Comparison of ENCODE assay signal across 20 mouse cellular contexts in the genomic region with DNA sequence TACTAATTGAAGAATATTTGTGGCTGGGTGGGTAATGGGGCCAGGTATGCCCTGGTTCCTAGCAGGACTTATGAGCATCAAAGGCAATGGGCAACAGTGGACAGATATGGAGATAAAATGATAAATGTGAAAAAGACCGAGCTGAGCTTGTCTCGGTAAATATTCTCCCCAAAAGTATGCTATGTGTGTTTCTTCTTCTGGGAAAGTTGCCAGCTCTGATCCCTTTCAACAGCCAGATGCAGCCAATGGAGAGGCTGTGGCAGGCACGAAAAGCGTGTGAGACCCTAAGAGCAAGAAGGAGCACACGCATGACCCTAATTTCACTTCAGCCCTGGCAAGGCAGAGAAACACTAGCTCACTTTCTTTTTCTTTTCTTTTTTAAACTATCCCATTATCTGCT. TPM values are rescaled to one million over a fixed set of nuclear protein-coding genes. Genes with fewer than 3 reads are reported as not detected.
DNase-seq lines count a peak whose midpoint lies in the region; ATAC-seq and TF ChIP-seq lines count a peak whose summit lies in the region.
"Had no signal": no experiment of that assay in that cellular context is flagged by ENCODE, and none has a peak within 500 bp of the region (broad histone marks: within the 10 kb centered on the region; RNA-seq: fewer than 3 reads in every experiment).

No protein-coding gene starts in this region.

- WGBS in forebrain, postnatal 0 days = 22% methylated on average over 5 of the region's 5 CpGs
- 96% methylated on average over 5 of the region's 5 CpGs for WGBS in forebrain, embryonic 10.5 days

- H3K27ac ChIP-seq in forebrain, postnatal 0 days (ENCODE audit: low read depth, low read length) = no peak overlapping the region
- no peak overlapping the region for H3K27ac ChIP-seq in forebrain, embryonic 10.5 days
- H3K27ac ChIP-seq: liver, embryonic 14.5 days; neural tube, embryonic 13.5 days had no signal

- TF ChIP-seq CTCF in forebrain, postnatal 0 days (IDR thresholded peaks at IDR 0.05; ENCODE audit: low read depth) = no peak

- no peaks in the 10 kb centered on the region for H3K9me3 ChIP-seq in forebrain, postnatal 0 days (ENCODE audit: low read length)
- no peaks in the 10 kb centered on the region for H3K9me3 ChIP-seq in forebrain, embryonic 10.5 days
- H3K9me3 ChIP-seq: heart, embryonic 12.5 days; megakaryocyte, embryonic 14.5 days; neural tube, embryonic 13.5 days had no signal

- no peak for ATAC-seq in forebrain, postnatal 0 days
- ATAC-seq: activated CD4-positive, CD25-positive, alpha-beta regulatory T cell, adult 4 months; Patski had no signal

- DNase-seq in forebrain, postnatal 0 days = peak; percentile 25
- no peak for DNase-seq in forebrain, embryonic 10.5 days (ENCODE audit: extremely low spot score, low spot score)
- DNase-seq in left cerebral cortex, postnatal 14 days (ENCODE audit: low spot score in 2 of 2) = peak; percentile 52 to 57
- DNase-seq in left cerebral cortex, adult 11 months (ENCODE audit: low spot score) = no peak
- peak; percentile 40 to 54 for DNase-seq in right cerebral cortex, postnatal 10 days (ENCODE audit: low spot score in 2 of 2)
- no peak for DNase-seq in right cerebral cortex, postnatal 25 days
- DNase-seq in thymus, postnatal 4 days = no peak
- DNase-seq: adrenal gland, postnatal 14 days; B cell, adult 2 months; heart, postnatal 4 days; kidney, adult 8-10 months; kidney, postnatal 25 days; layer of hippocampus, adult 9-11 months; lung, postnatal 10 days had no signal

- no peak overlapping the region for H3K4me2 ChIP-seq in forebrain, postnatal 0 days (ENCODE audit: low read depth)
- H3K4me2 ChIP-seq: heart, embryonic 12.5 days; neural tube, embryonic 13.5 days had no signal

- H3K36me3 ChIP-seq in forebrain, postnatal 0 days (ENCODE audit: insufficient read depth) = 0 out of 2 replicates have a peak, but pooled peaks cover 3% of the 10 kb centered on the region
- peaks cover 38% of the 10 kb centered on the region for H3K36me3 ChIP-seq in forebrain, embryonic 10.5 days (replicated peaks)
- H3K36me3 ChIP-seq: heart, embryonic 12.5 days had no signal

- no peaks in the 10 kb centered on the region for H3K27me3 ChIP-seq in forebrain, postnatal 0 days (ENCODE audit: insufficient read depth, low read length)
- H3K27me3 ChIP-seq in forebrain, embryonic 10.5 days (ENCODE audit: poor library complexity, severe bottlenecking) = no peaks in the 10 kb centered on the region
- H3K27me3 ChIP-seq: heart, embryonic 12.5 days; megakaryocyte, embryonic 14.5 days; neural tube, embryonic 13.5 days; Patski had no signal

- no peak overlapping the region for H3K4me3 ChIP-seq in forebrain, postnatal 0 days (ENCODE audit: low read depth, low read length)
- no peak overlapping the region for H3K4me3 ChIP-seq in forebrain, embryonic 10.5 days
- H3K4me3 ChIP-seq: heart, embryonic 12.5 days; megakaryocyte, embryonic 14.5 days; neural tube, embryonic 13.5 days had no signal

- H3K4me1 ChIP-seq in forebrain, postnatal 0 days (ENCODE audit: insufficient read depth) = peaks cover 5% of the 10 kb centered on the region; the same call in 1 of the 2 replicates
- H3K4me1 ChIP-seq in forebrain, embryonic 10.5 days = peaks cover 15% of the 10 kb centered on the region

- intact Hi-C loops in left cerebral cortex, postnatal 14 days (cut with DNase I) = loop anchor here (5.0 kb wide), 1 partner anchor 49 kb away; no protein-coding TSS in a partner anchor

- no peak overlapping the region for H3K9ac ChIP-seq in forebrain, postnatal 0 days
- H3K9ac ChIP-seq: heart, embryonic 12.5 days; liver, embryonic 14.5 days; neural tube, embryonic 13.5 days had no signal

RNA-seq across cellular contexts. Expression of gene Ehmt1, which starts 18.4 kb away (rescaled TPM):
- 72.4 and 89.4 TPM in 2 replicates for total RNA-seq in forebrain, postnatal 0 days (2014; rRNA removed)
- polyA plus RNA-seq in forebrain, postnatal 0 days (2015; fragmentation: Nextera tagmentation; extraction: Ambion mirVana) = 44.2 and 72.1 TPM in 2 replicates
- polyA plus RNA-seq in forebrain, embryonic 10.5 days (2016; fragmentation: Nextera tagmentation; extraction: Ambion mirVana) = 149 and 150 TPM in 2 replicates
- 10 to 100 TPM; 55.0 to 61.9 TPM for total RNA-seq in left cerebral cortex, postnatal 14 days (2021)

RNA-seq across cellular contexts. Expression of gene Arrdc1, which starts 34.0 kb away (rescaled TPM):
- total RNA-seq in forebrain, postnatal 0 days (2014; rRNA removed) = 44.3 and 44.4 TPM in 2 replicates
- polyA plus RNA-seq in forebrain, postnatal 0 days (2015; fragmentation: Nextera tagmentation; extraction: Ambion mirVana) = 35.3 and 37.8 TPM in 2 replicates
- 17.8 and 19.1 TPM in 2 replicates for polyA plus RNA-seq in forebrain, embryonic 10.5 days (2016; fragmentation: Nextera tagmentation; extraction: Ambion mirVana)
- total RNA-seq in left cerebral cortex, postnatal 14 days (2021) = 10 to 100 TPM; 15.2 to 19.0 TPM

RNA-seq across cellular contexts. Expression of gene Zmynd19, which starts 48.5 kb away (rescaled TPM):
- total RNA-seq in forebrain, postnatal 0 days (2014; rRNA removed) = 34.9 and 39.9 TPM in 2 replicates
- polyA plus RNA-seq in forebrain, postnatal 0 days (2015; fragmentation: Nextera tagmentation; extraction: Ambion mirVana) = 19.2 and 21.9 TPM in 2 replicates
- polyA plus RNA-seq in forebrain, embryonic 10.5 days (2016; fragmentation: Nextera tagmentation; extraction: Ambion mirVana) = 23.7 and 24.2 TPM in 2 replicates
- 10 to 100 TPM; 38.0 to 40.9 TPM for total RNA-seq in left cerebral cortex, postnatal 14 days (2021)

Comparison
In these comparisons a context has a peak if more than half of its experiments do, and no peak if none do; other contexts are left out.
1. DNase-seq: peak in forebrain, postnatal 0 days (single experiment), left cerebral cortex, postnatal 14 days (2 of 2) and right cerebral cortex, postnatal 10 days (2 of 2); none in forebrain, embryonic 10.5 days (single experiment), left cerebral cortex, adult 11 months (single experiment), right cerebral cortex, postnatal 25 days (single experiment) and thymus, postnatal 4 days (single experiment).